Mouse (Mus musculus): Measurements from ENCODE around the gene Ryr1.

Gene Ryr1

DNA sequence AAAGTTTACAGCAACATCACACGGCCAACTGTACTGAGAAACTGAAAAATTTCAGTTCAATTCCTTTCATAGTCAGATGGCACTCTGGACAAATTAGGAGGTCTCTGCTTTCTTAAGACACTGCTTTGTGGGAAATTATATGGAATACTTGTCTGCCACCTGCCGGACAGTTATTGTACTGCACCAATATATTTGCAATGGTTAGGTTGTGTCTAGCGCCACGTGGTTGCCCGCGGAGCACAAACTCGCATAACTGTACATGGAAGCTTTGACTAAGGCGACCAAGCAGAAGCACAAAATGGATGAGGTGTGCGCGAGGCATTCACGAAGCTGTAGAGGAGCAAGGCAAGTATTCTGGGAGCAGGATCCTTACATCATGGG lies 85.4 kb downstream of the Ryr1 start:
- DNase-seq (ENCODE audit: low read depth, low spot score) = peak; percentile 79

DNA sequence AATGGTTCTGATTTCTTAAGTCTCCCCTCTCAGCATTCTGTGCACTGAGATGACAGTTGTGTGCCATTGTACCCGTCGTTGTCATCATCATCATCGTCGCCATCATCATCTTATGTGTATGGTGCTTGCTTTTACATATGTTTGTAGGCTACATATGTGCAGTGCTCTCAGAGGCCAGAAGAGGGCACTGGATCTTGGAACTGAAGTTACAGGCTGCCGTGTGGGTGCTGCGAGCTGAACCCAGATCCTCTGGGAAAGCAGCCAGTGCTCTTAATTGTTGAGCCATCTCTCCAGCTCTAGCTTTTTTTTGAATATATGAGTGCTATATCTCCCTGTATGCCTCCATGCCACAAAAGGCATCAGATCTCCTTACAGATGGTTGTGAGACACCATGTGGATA lies 87.7 kb downstream of the Ryr1 start:
- DNase-seq (ENCODE audit: low read depth, low spot score) = no peak

DNA sequence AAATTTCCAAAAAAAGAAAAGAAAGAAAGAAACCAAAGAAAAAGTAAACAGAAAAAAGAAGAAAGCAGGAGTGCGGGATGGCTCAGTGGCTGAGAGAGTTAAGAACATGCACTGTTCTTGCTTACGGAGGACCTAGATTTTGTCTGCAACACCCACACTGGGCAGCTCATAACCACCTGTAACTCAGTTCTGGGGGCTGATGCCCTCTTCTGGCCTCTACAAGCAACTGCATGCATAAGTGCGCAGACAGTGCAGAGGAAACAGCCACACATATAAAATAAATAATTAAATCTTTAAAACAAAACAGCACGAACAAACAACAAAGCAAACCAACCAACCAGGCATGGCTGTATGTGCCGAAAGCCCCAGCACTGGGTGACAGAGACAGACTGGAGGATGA lies 92.3 kb downstream of the Ryr1 start:
- DNase-seq (ENCODE audit: low read depth, low spot score) = no peak

- DNase-seq (ENCODE audit: low read depth, low spot score) = no peak
Measured at GRCm38 (mm10) chr7:29031641-29032040, 93.3 kb downstream of the Ryr1 start.

GRCm38 (mm10) chr7:29029690-29030656 lies 95.0 kb downstream of the Ryr1 start:
- no peak for DNase-seq (ENCODE audit: low read depth, low spot score)

DNA sequence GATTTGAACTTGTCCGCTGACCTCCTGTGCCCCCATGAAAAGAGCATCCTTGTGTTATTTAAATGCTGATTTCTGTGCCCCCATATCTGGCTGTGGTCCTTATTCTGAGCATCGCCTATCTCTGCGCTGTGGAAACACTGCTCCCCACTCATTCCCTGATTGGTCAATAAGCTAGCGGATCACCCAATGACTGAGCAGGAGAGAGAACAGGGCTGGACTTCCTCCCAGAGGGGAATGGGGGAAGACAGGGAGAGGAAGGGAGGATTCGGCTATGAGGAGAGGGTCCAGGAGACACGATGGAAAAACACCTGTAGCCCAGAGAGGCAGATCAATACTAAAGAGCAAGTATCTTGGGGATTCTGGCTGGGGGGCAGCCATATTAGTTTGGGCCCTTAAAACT lies 96.2 kb downstream of the Ryr1 start:
- no peak for DNase-seq (ENCODE audit: low read depth, low spot score)

- DNase-seq (ENCODE audit: low read depth, low spot score) = no peak
Measured at GRCm38 (mm10) chr7:29026811-29027210, 98.2 kb downstream of the Ryr1 start.

DNA sequence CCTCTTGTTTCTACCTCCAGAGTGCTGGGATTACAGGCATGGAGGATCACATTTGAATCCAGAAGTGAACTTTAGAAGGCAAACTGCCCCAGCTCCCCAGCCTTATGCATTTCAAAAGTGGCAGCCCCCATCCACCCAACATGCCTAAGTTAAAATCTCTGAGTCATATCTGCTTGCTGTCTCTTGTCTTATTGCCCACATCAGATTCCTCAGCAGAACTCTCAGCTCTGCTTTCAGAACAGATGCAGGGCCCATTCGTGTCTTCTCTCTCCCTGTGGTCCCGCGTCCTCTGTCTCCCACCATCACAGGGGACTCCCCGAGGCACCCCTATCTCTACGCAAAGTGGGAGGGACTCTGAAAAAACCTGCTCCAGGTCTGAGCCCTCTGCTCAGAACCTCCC lies 98.8 kb downstream of the Ryr1 start:
- no peak for DNase-seq (ENCODE audit: low read depth, low spot score)

- no peak for DNase-seq (ENCODE audit: low read depth, low spot score)
Measured at GRCm38 (mm10) chr7:29025566-29025965, 99.4 kb downstream of the Ryr1 start.

GRCm38 (mm10) chr7:29023514-29023913 lies 101.5 kb downstream of the Ryr1 start:
- DNase-seq (ENCODE audit: low read depth, low spot score) = no peak

- DNase-seq (ENCODE audit: low read depth, low spot score) = no peak
Measured at GRCm38 (mm10) chr7:29022479-29022878, 102.5 kb downstream of the Ryr1 start.

DNA sequence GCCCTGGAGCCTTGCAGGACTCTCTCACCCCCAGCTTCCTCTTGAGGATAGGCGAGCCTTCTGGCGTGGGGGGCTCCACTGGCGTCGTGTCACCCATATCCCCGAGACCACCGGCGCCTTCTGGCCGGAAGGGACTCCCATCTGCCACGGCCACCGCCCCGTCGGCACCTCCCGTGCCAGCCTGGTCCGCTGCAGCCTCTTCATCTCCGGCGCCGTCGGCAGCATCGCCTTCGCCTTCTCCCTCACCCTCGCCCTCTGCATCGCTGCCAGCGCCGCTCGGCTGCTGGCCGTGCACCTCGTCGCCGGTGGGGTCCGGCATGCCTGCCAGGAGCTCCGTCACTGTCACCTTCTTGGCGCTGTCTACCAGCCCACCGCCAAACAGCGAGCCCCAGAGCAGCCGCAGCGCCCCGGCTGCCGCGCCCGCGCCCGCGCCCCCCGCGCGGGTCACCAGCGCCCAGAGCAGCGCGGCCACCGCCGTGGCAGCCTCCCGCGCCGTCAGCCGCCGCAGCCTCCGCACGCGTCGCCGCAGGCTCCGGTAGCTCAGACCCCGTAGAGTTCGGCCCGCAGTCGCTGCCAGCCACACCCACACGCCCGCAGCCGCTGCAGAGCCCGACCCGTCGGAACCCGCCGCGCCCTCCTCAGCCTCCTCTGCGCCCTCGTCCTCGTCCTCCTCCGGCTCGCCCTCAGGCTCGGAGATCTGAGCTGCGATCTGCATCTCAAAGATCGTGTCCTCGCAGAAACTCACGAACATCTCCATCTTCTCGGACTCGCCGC lies 105.3 kb downstream of the Ryr1 start:
- no peak for DNase-seq (ENCODE audit: low read depth, low spot score)

- DNase-seq (ENCODE audit: low read depth, low spot score) = no peak
Measured at GRCm38 (mm10) chr7:29017222-29017621, 107.8 kb downstream of the Ryr1 start.

DNA sequence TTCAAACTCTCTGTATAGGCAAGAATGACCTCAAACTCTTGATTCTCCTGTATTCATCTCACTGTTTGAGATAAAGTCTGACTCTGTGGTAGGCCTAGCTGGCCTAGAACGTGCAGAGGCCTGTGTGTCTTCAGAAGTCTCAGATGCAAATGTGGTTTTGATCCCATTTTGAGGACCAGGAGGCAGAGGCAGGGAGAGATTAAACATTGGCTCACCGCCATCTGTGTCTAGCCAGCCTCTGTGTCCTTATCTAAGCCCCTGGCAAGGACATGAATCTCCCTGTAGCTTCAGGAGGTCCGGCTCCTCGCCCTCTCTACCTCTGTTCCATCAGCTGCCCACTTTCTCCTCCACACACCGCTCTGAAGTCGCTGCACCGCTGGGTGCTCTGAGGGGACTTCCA lies 108.5 kb downstream of the Ryr1 start:
- DNase-seq (ENCODE audit: low read depth, low spot score) = no peak

GRCm38 (mm10) chr7:29014984-29015383 lies 110.0 kb downstream of the Ryr1 start:
- DNase-seq (ENCODE audit: low read depth, low spot score) = no peak

DNA sequence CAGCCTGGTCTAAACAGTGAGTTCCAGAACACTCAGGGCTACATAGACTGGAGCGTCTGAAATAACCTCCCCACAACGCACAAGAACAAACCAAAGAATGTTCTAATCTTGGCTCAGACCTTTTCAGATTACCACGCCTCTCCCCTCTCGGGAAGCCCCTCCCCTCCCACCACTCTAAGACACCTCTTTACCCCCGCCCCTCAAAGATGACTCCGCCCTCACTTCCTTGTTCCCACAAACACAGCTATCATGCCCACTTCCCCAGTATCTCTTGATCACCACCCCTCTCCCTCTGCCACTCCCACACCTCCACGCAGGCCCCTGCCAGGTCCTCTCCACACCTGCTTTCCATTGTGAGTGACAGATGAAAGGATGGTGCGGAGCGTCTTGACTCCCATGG lies 116.3 kb downstream of the Ryr1 start:
- DNase-seq (ENCODE audit: low read depth, low spot score) = no peak

DNA sequence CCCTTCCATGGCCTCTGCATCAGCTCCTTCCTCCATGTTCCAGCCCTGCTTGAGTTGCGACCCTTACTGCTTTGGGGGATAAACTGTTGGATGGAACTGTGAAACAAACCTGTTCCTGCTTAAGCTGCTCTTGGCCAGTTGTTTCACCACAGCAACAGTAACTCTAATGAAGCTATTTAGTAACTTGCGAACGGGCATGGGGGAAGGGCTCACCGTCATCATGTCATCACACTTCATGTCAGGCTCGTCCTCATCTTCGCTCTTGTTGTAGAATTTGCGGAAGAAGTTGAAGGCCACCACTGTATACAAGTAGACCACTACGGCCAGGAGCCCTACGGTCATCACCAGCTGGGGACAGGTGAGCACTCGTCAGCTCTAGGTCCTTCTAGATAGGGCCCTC lies 116.8 kb downstream of the Ryr1 start:
- DNase-seq (ENCODE audit: low read depth, low spot score) = no peak

DNA sequence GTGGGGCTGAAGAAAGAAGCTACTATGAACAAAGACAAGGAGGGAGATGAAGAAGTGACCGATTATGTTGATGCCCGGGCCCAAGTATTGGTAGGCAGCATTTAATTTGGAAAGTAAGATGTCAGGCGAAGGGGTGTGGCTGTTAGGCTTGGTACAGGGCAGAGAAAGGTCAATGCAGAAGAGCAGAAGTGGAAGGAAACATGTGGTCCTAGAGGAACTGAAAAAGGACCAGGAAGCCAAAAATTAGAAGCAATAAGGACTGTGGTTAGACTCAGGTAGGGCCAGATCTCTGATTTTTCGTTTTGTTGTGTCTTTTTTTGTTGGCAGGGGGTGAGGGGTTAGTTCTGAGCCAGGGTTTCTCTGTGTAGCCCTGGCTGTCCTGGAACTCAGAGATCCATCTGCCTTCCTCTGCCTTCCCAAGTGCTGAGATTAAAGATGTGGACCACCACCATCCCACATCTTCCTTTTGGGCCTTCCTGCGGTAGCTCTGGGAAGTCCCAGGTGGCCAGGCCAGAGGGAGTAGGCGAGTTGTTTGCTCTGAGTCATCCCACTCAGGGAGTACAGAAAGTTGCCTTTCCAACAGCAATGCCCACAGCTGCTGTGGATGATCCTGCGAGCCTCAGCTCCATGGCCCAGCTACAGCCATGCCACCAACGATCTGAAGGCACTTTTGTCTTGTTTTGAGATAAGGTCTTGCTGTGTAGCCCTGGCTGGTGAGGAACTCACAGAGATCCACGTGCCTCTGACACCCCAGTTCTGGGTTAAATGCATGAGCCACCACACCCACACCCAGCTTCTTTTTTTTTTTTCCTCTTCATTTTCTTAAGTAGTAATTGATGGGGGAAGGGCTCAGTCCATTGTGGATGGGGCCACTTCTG lies 117.5 kb downstream of the Ryr1 start:
- DNase-seq (ENCODE audit: low read depth, low spot score) = no peak

DNA sequence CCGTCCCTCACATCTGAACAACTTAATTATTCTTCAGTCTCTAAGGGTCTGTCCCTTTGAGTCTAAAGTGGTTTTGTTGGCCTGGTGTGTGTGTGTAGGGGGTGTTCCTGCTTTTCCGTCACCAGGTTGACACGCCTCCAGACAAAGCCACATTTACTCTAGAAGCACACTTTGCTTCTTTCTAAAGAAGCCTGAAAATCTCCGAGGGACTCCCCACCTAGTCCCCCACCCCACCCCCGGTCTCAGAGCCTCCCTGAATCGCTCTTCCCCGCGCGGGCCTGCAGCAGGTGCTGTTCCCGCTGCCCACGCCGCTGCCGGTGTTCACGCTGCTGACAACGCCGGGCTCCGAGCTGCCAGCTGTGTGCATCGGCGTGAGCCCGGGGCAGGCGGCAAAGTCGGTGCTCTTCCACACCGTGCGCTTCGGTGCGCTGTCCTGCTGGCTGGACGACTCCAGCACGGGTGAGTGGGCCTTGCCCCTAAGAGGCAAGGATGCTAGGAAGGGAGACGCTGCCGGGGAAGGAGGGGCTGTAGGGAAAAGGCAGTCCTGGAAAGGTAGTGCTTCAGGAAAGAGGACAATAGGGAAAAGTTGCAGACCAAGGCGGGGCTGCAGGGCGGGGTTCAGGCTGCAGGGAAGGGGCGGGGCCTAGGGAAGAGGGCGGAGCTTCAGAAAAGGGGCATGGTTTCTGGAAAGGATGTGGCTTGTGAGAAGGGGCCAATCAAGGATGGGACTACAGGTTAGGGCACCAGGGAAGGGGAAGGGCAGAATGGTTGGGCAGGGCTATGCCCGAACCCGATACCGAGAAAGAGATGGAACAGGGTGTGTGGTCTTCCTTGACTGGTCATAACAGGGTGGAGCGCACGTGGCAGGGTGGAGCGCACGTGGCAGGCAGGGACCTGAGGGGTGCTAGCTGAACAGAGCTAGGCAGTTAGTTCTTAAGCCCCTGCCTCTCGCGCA lies 124.1 kb downstream of the Ryr1 start:
- DNase-seq (ENCODE audit: low read depth, low spot score) = peak; percentile 68

DNA sequence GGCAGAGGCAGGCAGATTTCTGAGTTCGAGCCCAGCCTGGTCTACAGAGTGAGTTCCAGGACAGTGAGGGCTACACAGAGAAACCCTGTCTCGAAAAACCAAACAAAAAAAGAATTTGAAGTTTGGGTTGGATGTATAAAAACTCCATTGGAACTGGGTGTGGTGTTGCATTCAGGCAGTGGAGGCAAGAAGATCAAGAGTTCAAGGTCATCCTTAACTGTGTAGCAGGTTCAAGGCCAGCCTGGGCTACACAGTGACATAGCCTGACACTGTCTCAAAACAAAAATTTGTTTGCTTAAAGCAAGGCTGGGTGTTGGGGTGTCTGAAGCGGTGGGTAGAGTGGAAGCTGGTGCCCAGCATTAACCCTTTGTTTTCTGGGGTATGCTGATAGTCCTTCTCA lies 131.6 kb downstream of the Ryr1 start:
- DNase-seq (ENCODE audit: low read depth, low spot score) = no peak

DNA sequence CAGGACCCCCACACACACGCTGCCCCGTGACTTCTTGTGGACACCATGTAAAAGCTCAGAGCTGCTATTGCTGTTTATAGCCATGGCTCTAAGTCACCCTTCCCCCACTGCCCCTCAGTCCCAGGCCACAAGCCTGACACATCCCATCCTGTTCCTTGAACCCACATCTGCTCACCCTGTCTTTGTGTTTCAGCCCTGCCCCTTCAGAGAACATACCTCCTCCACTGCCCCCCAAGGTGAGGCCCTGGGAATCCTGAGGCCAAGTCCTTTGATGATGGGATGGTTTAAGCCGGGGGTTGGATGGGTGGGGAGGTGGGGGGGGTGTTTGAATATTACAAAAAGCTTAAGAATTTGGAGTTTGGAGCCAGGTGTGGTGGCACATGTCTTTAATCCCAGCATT lies 132.0 kb downstream of the Ryr1 start:
- DNase-seq (ENCODE audit: low read depth, low spot score) = no peak

Data from skeletal muscle tissue, adult 2 months (tissue).